Mouse (Mus musculus) ovary, postnatal 36 days (tissue): ENCODE data around the gene Tas1r3.
A peak's percentile ranks its signal among the peaks of the same experiment; 100 is the strongest.

ENCODE experiments used
- DNase-seq: peaks from one replicate; pipeline ENCODE4 v3.0.0; 2022; ENCODE audit warnings: low spot score, mixed read lengths

The Tas1r3 gene

DNA sequence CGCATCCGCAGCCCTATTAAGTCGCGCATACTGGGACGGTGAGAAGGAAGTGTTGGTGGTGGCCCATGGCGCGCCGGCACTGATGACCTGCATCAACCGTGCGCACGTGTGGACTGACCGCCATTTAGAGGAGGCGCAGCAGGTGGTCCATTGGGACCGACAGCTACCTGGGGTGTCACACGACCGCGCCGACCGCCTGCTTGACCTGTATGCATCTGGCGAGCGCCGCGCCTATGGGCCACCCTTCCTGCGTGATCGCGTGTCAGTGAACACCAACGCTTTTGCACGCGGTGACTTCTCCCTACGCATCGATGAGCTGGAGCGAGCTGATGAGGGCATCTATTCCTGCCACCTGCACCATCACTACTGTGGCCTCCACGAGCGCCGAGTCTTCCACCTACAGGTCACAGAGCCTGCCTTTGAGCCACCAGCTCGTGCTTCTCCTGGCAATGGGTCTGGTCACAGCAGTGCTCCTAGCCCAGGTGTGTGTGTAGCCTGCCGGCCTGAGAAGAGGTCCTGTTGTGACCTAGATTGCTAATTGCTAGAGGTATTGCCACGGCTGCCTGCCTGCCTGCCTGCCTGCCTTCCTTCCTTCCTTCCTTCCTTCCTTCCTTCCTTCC is 21.4 kb downstream of the Tas1r3 start:
- DNase-seq, result no peak

DNA sequence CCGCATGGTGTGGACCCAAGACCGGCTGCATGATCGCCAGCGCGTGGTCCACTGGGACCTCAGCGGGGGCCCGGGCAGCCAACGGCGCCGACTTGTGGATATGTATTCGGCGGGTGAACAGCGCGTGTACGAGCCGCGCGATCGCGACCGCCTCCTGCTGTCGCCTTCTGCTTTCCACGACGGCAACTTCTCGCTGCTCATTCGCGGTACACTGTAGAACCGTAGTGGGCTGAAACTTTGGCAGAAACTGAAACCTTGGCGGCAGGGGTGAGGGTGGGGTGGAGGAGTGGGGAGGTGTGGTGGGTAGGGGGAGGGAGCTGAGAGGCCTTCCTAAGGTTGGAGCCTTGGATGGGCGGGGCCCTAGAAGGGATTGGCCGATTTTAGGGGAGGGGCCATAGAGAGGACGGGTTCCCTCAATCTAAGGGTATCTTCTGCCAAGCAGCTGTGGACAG is 22.1 kb downstream of the Tas1r3 start:
- peak; percentile 63 for DNase-seq

DNA sequence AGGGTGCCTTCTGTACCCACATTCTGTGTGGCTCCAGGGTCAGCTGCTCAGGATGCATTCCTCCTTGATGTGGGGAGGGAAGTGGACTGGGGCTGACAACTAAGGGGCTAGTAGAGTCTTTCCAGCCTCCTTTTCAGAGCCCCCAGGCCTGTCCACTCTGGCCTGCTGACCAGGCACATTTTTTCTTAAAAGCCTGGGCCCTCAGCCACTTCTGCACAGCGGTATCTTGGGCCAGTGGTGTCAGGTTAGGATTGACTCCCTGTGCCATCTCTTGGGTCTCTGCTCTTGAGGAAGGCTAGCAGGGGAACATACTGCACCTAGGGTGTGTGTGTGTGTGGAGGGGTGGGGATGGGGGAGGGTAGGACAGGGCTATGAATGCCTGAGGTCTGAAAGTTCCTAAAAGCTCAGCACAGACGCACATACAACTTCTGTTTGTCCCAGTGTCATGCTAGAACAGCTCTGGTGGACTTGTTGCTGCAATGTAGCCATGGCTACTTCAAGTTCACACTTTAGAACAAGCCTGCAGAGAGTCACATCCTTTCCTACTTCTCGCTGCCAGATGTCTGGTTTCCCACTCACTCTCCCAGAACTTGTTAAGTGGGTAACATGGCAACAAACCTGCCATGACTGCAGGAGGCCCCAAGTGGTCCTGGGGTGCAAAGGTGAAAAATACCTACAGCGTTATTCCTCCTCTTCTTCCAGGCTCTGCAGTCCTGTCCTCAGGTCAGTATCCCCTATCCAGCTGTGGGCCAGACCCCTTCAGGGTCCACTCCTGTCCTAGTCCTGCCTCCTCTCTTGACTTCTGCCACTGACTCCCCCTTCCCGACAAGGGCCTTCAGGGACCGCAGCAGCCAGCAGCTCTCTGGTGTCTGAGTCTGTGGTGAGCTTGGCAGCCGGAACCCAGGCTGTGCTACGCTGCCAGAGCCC is 22.8 kb downstream of the Tas1r3 start:
- DNase-seq, result no peak

DNA sequence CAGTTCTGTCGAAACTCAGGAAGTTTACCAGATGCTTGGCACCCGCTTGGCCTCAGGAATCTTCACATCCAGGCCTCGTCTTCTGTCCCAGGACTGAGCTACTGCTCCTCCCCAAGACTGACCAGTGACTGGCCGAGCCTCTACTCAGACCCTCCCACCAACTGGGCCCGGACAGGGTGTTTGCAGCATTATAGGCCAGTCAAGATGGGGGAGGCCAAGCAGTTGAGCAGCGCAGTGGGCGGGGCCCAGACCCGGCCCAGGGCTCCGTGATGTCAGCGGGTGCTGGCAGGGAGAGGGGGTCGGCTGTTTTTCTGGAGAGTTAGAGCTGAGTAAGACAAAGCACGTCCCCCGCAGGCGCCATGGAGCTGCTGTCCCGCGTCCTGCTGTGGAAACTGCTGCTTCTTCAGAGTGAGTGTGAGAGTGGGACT is 23.7 kb downstream of the Tas1r3 start, which contains the start of gene Mxra8:
Gene Mxra8 (plus strand): TSS at position 198 of the 428 bp plus-strand sequence.
- DNase-seq, result peak; percentile 76

DNA sequence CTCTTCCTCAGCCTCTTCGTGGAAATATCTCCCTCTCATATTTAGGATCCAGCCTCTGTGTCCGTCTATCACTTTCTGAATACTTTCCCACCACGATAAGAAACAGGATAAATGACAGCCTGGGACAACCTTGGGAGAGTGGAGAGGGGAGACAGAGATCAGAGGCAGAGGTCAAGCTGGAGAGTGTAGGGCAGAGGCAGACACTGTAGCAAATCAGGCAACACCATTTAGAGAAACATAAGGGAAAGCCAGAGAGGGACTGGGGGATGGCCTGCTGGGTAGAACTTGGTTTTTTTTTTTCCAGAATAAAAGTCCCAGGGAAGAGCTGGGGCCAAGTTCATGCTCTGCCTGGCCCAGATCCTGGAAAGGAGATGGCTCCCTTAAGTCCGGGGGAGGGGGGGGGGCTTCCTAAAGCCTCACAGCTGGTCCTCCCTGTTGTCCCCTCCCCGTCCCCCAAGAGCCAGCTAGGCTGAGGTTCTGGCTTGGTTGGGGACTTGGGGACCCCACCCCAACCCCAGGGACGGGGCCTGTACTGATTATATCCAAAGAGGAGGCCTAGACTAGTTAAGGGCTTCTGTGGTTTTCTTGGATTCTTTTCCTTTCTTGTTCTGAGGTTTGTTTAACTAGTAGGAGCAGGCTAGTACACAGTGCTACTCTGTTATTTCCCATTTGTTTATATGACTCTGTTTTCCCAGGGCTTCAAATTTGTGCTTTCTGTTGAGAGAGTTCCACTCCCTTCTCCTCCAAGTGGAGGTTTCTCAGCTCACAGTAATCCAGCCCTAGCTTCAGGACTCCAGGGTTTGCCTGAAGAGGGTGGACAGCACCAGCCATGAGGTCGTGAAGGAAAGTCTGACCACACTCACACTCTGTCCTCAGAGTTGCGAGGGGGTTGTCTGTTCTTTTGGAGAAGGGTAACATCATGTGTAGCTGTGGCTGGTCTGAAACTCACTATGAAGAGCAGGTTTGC is 24.7 kb downstream of the Tas1r3 start:
- no peak for DNase-seq

DNA sequence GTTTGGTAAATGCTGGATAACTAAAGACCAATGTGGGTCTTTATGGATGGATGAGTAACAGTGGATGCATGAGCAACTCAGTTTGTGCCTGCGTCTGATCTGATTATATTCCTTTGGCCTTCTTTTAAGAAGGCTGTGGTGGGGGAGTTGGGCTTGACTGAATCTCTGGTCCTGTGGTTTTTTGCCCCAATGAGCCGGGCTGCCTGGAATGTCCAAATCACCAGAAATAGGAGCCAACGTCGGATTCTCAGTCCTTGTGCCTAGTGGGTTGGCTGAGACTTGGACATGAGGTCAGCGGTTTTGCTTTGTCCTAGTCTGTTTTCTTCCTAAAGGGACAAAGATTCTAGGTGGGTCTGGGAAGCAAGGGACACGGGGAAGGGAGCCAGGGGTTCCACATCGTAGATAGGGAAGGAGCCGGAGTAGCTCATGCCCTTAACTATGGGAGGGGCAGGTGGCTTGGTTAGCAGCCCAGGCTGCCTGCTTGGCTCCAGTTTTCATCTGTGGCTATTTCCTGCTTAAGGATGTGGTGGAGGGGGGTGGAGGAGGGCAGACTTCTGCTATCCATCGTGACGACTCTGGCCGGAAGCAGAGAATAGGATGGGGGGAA is 25.7 kb downstream of the Tas1r3 start:
- DNase-seq, result no peak

DNA sequence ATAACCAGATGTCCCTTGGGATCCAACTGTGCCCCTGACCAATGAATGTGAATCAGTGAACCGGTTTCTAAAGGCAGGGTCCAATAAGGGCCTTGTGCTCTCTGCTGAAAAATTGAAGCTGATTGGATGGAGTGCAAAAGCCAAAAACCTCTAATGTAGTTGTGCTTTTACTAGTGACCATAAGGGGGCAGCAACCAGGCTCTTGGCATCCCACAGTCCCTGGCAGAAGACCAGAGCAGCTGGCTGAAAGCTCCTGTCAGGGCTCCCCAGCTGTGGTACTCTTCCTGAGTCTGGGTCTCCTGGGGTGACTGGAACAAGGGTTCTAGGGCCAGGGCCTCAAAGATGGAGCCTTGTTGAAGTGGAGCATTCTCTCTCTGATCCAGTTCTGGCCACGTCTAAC is 29.3 kb downstream of the Tas1r3 start:
- DNase-seq, result peak; percentile 73

DNA sequence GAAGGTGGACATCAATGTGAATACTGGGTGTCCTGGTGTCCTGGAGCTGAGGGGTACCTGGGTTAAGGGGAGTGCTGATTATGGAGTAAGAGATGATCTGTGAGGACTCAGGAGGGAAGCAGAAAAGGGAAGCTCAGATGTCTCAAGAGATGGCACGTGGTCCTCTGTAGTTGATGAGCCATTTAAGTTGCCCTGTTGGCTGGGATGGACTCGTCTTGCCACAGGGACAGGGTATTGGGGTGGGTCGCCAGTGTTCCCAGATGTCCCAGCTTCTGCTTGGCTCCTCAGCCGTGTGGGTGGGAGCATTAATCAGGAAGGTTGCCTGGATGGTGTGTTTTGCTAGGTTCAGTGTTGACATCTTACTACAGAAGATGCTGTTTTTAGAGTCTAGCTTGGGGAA is 29.9 kb downstream of the Tas1r3 start:
- DNase-seq, result no peak

DNA sequence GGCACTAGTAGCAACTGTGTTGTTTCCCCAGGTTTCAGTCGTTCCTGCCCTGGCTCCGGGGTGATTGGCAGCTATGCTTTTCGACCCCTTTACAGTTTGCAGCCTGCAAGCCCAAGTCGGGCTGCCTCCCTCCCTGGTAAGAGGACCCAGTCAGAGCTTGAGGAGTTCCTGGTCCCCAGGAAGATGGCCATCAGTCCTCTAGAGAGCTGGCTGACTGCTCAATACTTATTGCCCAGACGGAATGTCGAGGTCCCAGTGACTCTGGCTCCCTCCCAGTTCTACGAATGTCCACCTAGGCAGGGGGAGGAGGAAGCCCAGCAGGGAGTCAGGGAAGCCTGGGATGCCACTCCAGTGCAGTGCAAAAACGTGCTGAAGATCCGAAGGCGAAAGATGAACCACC is 30.8 kb downstream of the Tas1r3 start:
- DNase-seq, result no peak

DNA sequence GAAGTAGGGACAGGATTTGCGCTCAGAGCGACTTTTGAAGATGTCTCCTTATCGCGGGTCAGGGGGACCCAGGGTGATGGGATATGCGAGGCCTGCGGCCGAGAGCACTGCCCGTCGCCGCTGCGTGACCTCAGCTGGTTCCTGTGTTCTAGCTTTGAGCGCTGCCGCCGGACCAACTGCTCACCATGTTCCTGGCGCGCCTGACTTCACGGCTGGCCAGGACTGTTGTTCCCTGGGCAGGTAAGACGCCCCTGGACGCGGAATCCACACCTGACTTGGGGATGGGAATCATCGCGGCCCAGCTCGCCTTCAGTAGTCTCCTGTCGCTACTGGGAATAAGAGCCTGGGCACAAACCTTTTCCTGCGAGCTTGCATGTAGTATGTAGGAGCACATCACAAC is 31.3 kb downstream of the Tas1r3 start:
- DNase-seq, result no peak

DNA sequence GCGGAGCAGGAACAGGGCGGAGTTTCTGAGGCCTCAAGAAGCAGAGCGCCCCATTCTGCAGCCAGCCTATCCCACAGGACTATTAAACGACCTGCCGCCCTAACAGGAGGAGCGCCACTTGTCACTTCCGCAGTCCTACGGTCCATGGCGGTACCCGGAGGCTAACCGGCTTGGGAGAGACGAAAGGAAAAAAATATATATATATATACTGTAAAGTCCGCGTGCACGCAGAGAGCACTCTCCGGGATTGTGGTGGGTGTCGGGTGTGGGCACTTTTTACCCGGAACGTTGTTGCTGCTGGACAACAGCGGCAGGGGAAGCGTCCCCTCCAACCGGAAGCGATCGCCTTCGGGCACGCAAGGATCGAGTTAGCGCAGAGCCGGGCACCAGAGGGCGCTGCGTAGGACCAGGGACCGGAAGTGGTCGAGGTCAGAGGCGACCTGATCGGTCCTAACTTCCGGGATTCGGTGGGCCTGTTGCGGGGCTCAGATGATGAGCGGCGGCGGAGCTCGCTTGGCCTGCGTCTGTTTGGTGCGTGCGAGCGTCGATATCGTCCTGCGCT is 31.9 kb downstream of the Tas1r3 start, which contains the start of gene Aurkaip1:
Gene Aurkaip1 (plus strand): TSS at position 68 of the 562 bp plus-strand sequence.
- DNase-seq, result peak; percentile 96

DNA sequence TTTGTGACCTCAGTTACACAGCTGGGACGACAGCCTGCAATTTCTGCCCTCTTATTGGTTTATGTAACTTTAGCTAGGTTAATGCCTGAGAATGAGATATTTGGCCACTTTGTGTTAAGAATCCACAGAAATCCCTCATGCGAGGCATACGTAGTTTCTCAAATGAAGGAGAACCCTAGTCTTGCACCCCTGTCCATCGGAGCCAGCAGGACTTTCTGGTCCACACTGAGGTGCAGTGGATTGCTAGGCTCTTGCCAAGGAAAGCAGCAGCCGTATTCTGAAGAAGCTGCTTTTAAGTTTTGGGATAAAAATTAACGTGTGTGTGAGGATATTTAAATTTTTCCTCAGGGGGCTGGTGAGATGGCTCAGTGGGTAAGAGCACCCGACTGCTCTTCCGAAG is 32.6 kb downstream of the Tas1r3 start:
- no peak for DNase-seq

DNA sequence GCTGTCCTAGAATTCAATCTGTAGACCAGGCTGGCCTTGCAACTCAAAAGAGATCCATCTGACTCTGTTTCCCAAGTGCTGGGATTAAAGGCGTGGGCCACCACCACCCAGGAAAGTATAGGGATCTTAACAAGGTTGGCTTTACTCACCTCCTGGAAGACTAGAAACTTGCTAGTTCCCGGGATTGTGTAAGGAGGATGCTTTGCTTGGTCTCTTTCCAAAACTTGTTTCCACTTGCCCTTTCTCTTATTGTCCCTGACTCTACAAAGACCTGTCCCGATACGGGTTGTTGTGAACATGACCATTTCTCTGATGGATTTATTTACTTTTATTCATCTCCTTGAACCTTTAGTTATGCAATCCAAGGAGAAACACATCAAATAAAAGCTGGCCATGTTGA is 33.3 kb downstream of the Tas1r3 start:
- no peak for DNase-seq

DNA sequence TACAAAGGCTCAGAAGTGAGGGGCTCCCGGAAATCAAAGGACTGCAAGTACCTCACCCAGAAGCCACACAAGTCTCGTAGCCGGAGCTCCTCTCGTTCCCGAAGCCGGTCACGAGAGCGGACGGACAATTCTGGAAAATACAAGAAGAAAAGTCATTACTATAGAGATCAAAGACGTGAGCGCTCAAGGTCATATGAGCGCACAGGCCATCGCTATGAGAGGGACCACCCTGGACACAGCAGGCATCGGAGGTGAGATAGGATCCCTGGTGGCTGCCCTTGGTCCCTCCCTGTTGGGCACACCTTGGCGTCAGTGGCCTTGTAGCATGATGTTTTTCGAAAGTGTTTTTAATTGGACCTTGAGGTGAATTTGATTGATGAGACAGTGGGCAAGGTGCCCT is 39.7 kb downstream of the Tas1r3 start:
- DNase-seq, result no peak

DNA sequence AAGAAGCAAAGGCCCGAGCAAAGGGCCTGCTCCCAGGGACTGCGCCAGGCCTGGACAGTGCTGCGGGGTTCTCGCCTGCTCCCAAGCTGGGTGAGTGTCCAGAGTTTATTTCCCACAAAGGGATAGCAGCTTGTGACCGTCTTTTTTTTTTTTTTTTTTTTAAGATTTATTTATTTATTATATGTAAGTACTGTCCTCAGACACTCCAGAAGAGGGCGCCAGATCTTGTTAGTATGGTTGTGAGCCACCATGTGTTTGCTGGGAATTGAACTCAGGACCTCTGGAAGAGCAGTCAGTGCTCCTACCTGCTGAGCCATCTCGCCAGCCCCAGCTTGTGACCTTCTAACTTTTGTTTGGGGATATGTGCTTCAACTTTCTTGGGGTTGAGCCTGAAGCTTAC is 42.1 kb downstream of the Tas1r3 start:
- DNase-seq, result no peak

DNA sequence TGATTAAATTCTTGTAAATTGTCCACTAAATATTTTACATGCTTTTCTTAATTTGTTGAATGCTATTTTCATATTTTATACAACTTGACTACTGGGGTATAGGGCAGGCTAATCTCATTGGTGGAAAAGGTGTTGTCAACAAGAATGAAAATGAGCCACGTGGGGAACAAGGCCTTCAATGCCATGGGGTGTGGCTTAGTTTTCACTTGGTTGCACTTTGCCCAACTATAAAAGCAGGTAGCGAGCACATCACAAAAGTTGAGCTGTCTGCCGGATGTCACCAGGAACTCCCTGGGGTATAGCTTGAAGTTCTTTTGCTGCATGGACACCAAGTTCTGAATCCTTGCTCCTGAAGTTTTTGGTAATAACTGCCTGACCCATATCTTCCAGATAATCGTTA is 45.6 kb downstream of the Tas1r3 start:
- no peak for DNase-seq

DNA sequence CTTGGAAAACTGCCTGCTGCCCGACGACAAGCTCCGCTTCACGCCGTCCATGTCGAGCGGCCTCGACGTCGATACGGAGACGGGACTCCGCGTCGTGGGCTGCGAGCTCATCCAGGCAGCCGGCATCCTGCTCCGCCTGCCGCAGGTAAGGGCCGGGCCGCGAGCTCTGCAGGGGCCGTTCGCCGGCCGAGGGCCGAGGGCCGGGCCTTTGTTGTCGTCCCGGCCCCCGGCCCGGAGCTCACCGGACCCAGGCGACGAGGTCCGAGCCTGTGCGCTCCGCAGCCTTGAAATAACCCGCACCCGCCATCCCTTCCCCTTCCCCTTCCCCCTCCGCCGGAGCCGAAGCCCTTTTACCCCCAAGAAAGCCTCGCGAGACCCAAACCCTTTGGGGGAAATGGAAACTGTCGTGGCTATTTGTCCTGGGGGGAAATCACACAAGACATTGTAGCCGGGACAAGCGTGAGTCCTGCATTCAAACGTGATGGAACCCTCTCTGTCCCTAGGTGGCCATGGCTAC is 50.4 kb downstream of the Tas1r3 start:
- DNase-seq, result no peak

DNA sequence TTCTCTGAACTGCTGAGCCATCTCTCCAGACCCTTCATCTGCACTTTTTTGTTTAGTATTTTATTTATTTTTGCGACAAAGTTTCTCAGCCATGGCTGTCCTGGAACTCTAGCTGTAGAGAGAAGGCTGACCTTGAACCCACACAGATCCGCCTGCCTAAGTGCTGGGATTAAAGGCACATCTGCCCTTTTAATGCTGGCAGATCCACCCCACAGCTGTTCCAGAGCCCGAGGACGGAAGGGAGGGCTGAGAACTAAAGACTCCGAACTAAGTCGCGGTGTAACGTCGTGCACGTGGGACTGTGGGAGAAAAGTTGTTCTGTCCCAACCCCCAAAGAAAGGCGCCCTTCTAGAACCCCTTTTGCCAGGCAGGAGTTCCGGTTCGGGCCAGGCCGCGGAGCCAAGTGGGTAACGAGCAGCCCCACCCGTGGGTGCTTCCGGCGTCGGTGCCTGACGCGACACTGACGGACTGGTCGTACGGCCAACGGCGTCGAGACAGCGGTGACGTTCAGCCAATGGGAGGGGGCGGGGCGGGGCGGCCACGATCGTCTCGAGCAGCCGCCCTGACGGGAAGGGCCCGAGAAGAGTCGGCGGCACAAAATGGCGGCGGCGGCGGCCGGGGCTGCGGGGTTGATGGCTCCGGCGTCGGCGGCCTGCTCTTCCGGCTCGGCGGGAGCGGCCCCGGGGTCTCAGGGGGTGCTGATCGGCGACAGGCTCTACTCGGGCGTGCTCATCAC is 51.1 kb downstream of the Tas1r3 start, which contains the start of gene Ccnl2:
Gene Ccnl2 (plus strand): TSS at position 561 of the 736 bp plus-strand sequence.
- DNase-seq, result peak; percentile 92
